Mouse (Mus musculus) heart, embryonic 13.5 days (tissue): Measurements from ENCODE around the gene Pik3cg. TPM values are rescaled to one million over a fixed set of nuclear protein-coding genes. Genes with fewer than 3 reads are reported as not detected.

ENCODE experiments used
- ATAC-seq: fragments of 200-750 bp; cut with Nextera tagmentation; 2 replicates; pipeline ENCODE4 v1.8.0; 2017; ENCODE audit warnings: moderate TSS enrichment; ENCODE audit not compliant: insufficient number of reproducible peaks, low FRiP score, low TSS enrichment; ENCODE audit errors: extremely low read depth
- H3K27ac ChIP-seq: fragments of 300-500 bp; sonication (generic); replicated peaks from 2 replicates; pipeline ENCODE4 v1.5.1; 2015; ENCODE audit warnings: moderate library complexity, mild to moderate bottlenecking, inconsistent platforms
- H3K27me3 ChIP-seq: fragments of 300-500 bp; sonication (generic); replicated peaks from 2 replicates; pipeline ENCODE4 v1.6.1; 2015; ENCODE audit warnings: mild to moderate bottlenecking, inconsistent platforms
- H3K36me3 ChIP-seq: fragments of 300-500 bp; sonication (generic); 2 replicates; pipeline ENCODE4 v1.6.1; 2015; ENCODE audit warnings: mild to moderate bottlenecking, inconsistent platforms
- H3K4me1 ChIP-seq: fragments of 300-500 bp; sonication (generic); 2 replicates; pipeline ENCODE4 v1.6.1; 2015; ENCODE audit warnings: inconsistent platforms
- H3K4me2 ChIP-seq: fragments of 300-500 bp; sonication (generic); 2 replicates; pipeline ENCODE4 v1.6.1; 2015; ENCODE audit warnings: inconsistent platforms, mild to moderate bottlenecking, moderate library complexity
- H3K4me3 ChIP-seq: fragments of 300-500 bp; sonication (generic); 2 replicates; pipeline ENCODE4 v1.5.1; 2015; ENCODE audit warnings: moderate library complexity, mild to moderate bottlenecking, inconsistent platforms
- H3K9ac ChIP-seq: fragments of 300-500 bp; sonication (generic); 2 replicates; pipeline ENCODE4 v1.6.1; 2015; ENCODE audit warnings: inconsistent platforms, mild to moderate bottlenecking, moderate library complexity
- H3K9me3 ChIP-seq: fragments of 300-500 bp; sonication (generic); 2 replicates; pipeline ENCODE4 v1.6.1; 2016; ENCODE audit warnings: inconsistent platforms
- WGBS: fragments of 180-500 bp; shearing (Covaris S2); methylation state at CpG from one replicate; pipeline ENCODE4 v1.1.7; 2015; ENCODE audit warnings: mixed read lengths; 5-methylcytosine and 5-hydroxymethylcytosine counted together
- polyA plus RNA-seq: library from polyadenylated mRNA; unstranded; fragments of >200 nt; fragmentation: Nextera tagmentation; extraction: Ambion mirVana; gene quantifications from 2 replicates; pipeline ENCODE4 v1.2.1, GENCODE M21; 2015

Gene Pik3cg
- polyA plus RNA-seq, 1 experiment from 2014 or later: 1.2 TPM

DNA sequence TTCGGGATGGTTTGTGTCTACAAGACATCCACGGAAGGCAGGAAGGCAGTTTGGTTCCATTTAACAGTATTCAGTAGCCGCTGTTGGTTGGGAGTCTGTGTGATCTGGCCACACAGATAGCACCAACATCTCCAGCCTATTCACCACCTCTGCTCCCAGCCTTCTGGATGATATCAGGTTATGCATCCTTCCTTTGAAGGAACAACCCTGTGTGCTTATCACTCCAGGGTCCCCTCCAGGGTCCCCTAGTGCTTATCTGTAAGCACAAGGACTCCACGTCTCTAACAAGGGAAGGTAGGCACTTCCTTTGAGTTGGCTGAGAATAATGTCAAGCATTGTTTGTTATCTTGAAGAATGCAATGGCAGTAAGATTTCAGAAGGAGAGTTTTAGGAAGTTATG lies 65.3 kb downstream of the Pik3cg start:
- Histone ChIP-seq H3K27me3 (no peaks in the 10 kb centered on the region), H3K9ac (no peak overlapping the region), H3K4me1 (peaks cover 16% of the 10 kb centered on the region), H3K4me2 (no peak overlapping the region), H3K4me3 (no peak overlapping the region), H3K9me3 (no peaks in the 10 kb centered on the region), H3K36me3 (no peaks in the 10 kb centered on the region), H3K27ac (no peak overlapping the region)
- no peak for ATAC-seq
- 24% methylated on average over 4 of the region's 4 CpGs for WGBS

DNA sequence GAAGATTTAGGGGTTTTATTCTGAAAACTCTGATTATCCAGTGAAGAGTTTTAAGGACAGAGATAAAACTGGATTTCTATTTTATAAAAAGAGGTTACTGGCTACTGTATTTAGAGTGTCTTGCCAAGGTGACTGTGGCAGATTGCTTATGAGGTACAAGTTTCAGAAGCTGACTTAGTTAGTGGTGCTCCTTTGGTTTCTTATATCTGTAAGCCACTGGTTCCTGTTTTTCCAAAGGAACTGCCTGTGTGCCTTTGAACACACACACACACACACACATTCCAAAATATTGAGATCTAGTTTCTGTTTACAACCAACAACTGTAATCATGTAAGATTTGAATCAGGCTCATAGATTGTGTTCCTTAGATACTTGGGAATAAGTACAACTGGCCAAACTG lies 66.7 kb downstream of the Pik3cg start:
- Histone ChIP-seq H3K36me3 (no peaks in the 10 kb centered on the region), H3K4me2 (no peak overlapping the region), H3K9ac (no peak overlapping the region), H3K4me3 (no peak overlapping the region), H3K27ac (no peak overlapping the region), H3K27me3 (no peaks in the 10 kb centered on the region), H3K9me3 (no peaks in the 10 kb centered on the region), H3K4me1 (peaks cover 17% of the 10 kb centered on the region)
- no peak for ATAC-seq

DNA sequence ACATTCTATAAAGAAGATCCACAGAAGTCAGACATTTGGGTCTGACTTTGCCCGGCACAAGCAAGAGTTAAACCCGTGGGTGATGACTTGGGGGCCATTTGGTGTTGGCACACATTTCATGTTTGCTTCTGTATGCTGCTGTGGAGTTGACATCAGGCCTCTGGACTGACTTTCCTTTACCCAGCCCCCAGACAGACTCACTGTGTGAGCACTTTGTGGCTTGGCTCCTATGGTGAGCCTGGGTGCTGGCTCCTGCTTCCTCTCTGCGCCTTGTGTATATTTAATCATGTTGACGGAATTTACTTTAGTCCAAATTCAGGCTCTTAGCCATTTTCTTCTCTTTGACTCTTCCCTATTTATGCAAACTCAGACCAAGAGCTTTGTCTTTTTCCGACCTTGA lies 69.6 kb downstream of the Pik3cg start:
- no peak for ATAC-seq

DNA sequence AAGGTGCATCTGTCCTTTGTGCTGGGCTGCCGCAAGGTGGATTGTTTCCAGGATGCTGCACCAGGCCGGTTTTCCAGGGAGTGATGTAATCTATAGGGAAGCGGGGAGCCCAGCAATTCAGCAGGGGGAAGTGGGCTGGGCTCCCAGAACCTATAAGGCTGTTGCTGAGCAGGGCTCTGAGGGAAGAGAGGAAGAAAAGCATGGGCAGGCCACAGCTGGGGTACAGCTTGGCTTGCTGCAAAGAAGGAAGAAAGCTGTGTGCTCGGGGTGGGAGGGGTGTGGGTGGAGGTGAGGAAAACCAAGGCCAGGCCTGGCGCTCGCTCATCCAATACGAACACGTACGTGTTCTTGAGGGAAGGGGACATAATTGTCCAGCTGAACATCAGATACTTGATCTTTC lies 70.1 kb downstream of the Pik3cg start:
- no peak overlapping the region for H3K27ac ChIP-seq
- no peaks in the 10 kb centered on the region for H3K27me3 ChIP-seq
- H3K9ac ChIP-seq: no peak overlapping the region
- H3K4me1 ChIP-seq: peaks cover 10% of the 10 kb centered on the region
- whole genome bisulfite sequencing: 70% methylated on average over 9 of the region's 9 CpGs
- H3K9me3 ChIP-seq: no peaks in the 10 kb centered on the region
- H3K36me3 ChIP-seq: no peaks in the 10 kb centered on the region
- H3K4me2 ChIP-seq: no peak overlapping the region
- ATAC-seq: no peak
- H3K4me3 ChIP-seq: no peak overlapping the region

More for the DNA sequence above, 69.6 kb downstream of the Pik3cg start:
- no peaks in the 10 kb centered on the region for H3K27me3 ChIP-seq
- no peak overlapping the region for H3K9ac ChIP-seq
- no peak overlapping the region for H3K27ac ChIP-seq
- H3K36me3 ChIP-seq: no peaks in the 10 kb centered on the region
- no peak overlapping the region for H3K4me3 ChIP-seq
- H3K4me1 ChIP-seq: peaks cover 14% of the 10 kb centered on the region
- WGBS: 78% methylated on average over 5 of the region's 5 CpGs
- H3K4me2 ChIP-seq: no peak overlapping the region
- H3K9me3 ChIP-seq: no peaks in the 10 kb centered on the region

DNA sequence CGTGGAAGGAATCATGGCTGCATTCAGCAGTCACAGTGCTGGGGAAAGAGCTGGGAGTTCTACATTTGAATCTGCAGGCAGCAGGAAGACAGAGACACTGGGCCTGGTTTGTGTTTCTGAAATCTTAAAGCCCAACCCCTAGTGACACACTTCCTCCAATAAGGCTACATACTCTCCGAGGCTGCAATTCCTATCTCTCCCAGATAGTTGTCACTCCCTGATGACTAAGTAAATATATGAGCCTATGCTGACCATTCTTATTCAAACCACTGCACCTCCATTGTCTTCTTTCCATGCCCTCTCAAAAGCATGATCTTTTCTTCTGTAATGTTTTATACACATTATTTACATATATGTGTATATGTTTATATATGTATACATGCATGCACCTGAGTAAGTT lies 70.9 kb downstream of the Pik3cg start:
- no peak for ATAC-seq
- no peak overlapping the region for H3K4me3 ChIP-seq
- H3K36me3 ChIP-seq: no peaks in the 10 kb centered on the region
- H3K9ac ChIP-seq: no peak overlapping the region
- H3K4me2 ChIP-seq: no peak overlapping the region
- H3K4me1 ChIP-seq: 0 out of 2 replicates have a peak, but pooled peaks cover 4% of the 10 kb centered on the region
- 46% methylated on average over 2 of the region's 2 CpGs for WGBS
- no peaks in the 10 kb centered on the region for H3K27me3 ChIP-seq
- no peak overlapping the region for H3K27ac ChIP-seq
- H3K9me3 ChIP-seq: no peaks in the 10 kb centered on the region

DNA sequence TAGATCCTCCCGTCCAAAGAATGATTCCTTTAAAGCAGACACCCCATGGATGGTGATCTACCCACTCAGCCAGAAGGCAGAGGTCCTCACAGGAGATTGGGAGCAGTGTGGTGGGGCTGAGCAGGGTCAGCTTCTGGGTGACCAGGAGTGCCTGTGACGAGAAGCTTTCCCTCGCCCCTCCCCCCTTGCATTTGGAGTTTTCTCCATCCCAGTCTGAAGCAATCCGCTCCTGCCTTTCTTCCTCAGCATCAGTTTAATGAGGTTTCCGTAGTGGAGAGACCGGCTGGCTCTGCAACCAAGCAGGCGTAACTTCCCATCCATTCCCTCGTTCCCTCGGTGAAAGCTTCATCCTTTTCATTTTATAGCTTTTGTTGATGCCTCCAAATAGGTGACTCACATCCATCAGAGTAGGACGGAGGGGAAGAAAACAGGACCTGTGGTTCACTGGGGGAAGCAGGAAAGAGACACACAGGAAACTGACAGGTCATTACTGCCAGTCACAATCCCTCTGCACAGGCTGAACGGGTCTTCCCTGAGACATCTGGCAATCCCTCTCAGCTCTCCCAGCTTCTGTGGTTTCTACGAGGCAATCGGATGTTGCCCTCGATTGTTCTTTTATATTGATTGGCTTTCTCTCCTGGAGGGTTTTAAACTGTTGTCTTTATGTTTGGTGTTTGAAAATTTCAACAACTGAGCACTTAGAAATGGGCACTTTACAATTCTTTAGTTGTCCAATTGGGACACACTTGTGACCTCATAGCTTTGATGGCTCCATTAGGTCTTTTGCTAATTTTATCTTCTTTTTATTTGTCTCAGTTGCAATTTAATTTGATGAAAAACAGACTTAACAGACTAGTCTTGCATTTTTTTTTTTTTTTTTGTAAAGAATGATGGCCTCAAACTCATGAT lies 80.6 kb downstream of the Pik3cg start:
- Histone ChIP-seq H3K9ac (no peak overlapping the region), H3K27me3 (no peaks in the 10 kb centered on the region), H3K9me3 (no peaks in the 10 kb centered on the region), H3K36me3 (no peaks in the 10 kb centered on the region), H3K4me1 (peaks cover 22% of the 10 kb centered on the region), H3K4me3 (no peak overlapping the region), H3K27ac (no peak overlapping the region), H3K4me2 (peak overlapping the region; percentile 22; the same call in 1 of the 2 replicates)
- ATAC-seq: no peak
- 40% methylated on average over 14 of the region's 14 CpGs for WGBS

DNA sequence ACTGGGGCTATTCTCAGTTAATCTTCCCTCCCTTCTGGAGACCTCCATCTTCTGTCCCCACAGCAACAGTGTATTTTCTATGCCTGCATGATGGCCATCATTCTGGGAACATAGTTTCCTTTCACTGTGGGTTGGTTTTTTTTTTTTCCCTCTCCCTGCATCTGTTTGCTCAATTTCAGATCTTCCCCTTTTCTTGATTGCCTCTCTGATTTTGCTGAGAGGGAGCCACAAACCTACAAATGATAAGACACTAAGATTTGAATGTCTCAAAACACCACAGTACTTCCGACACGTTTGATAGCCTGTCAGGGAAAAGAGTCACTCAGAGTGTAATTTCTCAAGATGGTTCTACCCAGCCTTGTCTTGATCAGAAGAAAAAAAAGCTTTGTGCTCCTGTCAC lies 81.3 kb downstream of the Pik3cg start:
- ATAC-seq: no peak

DNA sequence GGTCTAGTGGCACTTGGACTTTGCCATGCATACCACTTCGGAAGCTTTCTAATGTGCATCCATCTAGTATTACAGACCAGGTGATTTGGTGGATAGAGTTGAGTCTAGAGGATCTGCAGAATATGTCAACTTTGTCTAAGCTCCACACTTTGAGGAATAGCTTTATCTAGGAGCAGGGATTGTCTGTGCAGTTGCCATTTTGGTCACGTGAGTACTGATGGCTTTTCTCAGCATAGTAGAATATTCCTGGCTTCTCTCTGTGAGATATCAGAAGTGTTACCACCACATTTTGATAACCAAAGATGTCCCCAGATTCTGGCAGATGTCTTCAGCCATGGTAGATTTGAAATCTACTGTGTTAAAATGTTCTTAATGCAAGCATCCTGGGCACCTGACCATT lies 84.0 kb downstream of the Pik3cg start:
- Histone ChIP-seq H3K9me3 (no peaks in the 10 kb centered on the region), H3K4me1 (peaks cover 23% of the 10 kb centered on the region), H3K4me3 (no peak overlapping the region), H3K4me2 (no peak overlapping the region), H3K27ac (no peak overlapping the region), H3K9ac (no peak overlapping the region), H3K36me3 (no peaks in the 10 kb centered on the region), H3K27me3 (no peaks in the 10 kb centered on the region)
- 73% methylated on average over 2 of the region's 2 CpGs for WGBS
- no peak for ATAC-seq

More for the DNA sequence above, 81.3 kb downstream of the Pik3cg start:
- no peaks in the 10 kb centered on the region for H3K9me3 ChIP-seq
- H3K4me2 ChIP-seq: no peak overlapping the region
- H3K9ac ChIP-seq: no peak overlapping the region
- H3K27me3 ChIP-seq: no peaks in the 10 kb centered on the region
- no peaks in the 10 kb centered on the region for H3K36me3 ChIP-seq
- WGBS: 40% methylated on average over 2 of the region's 2 CpGs
- H3K4me3 ChIP-seq: no peak overlapping the region
- H3K4me1 ChIP-seq: peaks cover 23% of the 10 kb centered on the region
- H3K27ac ChIP-seq: no peak overlapping the region

DNA sequence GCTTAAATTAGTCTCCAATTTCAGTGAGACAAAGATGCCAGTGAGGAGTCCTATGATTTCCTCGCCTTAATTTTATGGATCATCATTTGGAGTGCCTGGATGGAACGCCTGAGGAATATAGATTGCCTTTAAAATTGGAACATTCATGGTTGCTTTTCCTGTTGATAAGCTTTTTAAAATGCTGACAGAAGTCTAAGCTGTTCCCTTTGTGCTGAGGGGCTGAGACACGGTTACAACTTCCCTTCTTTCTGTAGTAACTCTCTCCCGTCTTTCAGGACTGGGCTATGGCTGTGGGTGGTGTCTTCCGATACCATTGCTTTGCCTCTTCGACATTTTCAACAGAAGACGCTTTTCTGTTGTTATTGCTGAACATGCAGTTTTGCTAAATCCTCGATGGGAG lies 84.4 kb downstream of the Pik3cg start:
- H3K36me3 ChIP-seq: no peaks in the 10 kb centered on the region
- peaks cover 23% of the 10 kb centered on the region for H3K4me1 ChIP-seq
- no peaks in the 10 kb centered on the region for H3K27me3 ChIP-seq
- no peak overlapping the region for H3K27ac ChIP-seq
- H3K9ac ChIP-seq: no peak overlapping the region
- peak overlapping the region; percentile 40; the same call in 1 of the 2 replicates for H3K4me2 ChIP-seq
- WGBS: 71% methylated on average over 8 of the region's 8 CpGs
- no peaks in the 10 kb centered on the region for H3K9me3 ChIP-seq
- ATAC-seq: no peak
- no peak overlapping the region for H3K4me3 ChIP-seq

DNA sequence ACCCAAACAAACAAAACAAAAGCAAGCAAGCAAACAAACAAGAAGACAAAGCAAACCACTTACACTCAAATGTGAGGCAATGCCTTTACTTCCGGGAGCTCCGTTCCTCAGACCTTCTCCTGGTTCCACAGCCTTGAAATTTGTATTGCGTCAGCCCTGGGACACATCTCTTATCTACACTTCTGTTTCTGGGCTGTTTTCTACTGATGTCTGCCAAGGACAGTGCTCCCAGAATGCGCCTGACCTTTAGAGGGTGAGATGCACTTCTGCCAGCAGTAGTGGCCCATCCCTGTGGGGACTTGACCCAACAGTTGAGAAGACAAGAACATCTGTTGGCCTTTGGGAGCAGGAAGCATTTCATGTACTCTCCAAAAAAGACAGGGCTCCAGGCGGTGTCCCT lies 84.9 kb downstream of the Pik3cg start:
- ATAC-seq: peak; percentile 51
- Histone ChIP-seq H3K9me3 (no peaks in the 10 kb centered on the region), H3K36me3 (no peaks in the 10 kb centered on the region), H3K4me1 (peaks cover 23% of the 10 kb centered on the region), H3K27me3 (no peaks in the 10 kb centered on the region), H3K27ac (peak overlapping the region; percentile 57; the same call in 1 of the 2 replicates), H3K4me3 (no peak overlapping the region), H3K4me2 (peak overlapping the region; percentile 40; the same call in 1 of the 2 replicates), H3K9ac (no peak overlapping the region)
- 22% methylated on average over 5 of the region's 5 CpGs for WGBS
